Mouse (Mus musculus) embryonic facial prominence, embryonic 11.5 days (tissue): Measurements from ENCODE around the gene Gucy1a1. TPM values are rescaled to one million over a fixed set of nuclear protein-coding genes. Genes with fewer than 3 reads are reported as not detected.

Experiments
- ATAC-seq: fragments of 200-750 bp; cut with Nextera tagmentation; replicated peaks from 2 replicates; pipeline ENCODE4 v1.8.0; 2017; ENCODE audit warnings: low read depth; ENCODE audit not compliant: insufficient number of reproducible peaks, low FRiP score, low TSS enrichment
- DNase-seq: peaks from one replicate; pipeline ENCODE4 v3.0.0-alpha.2; 2015; ENCODE audit warnings: low spot score
- H3K27ac ChIP-seq: fragments of 300-500 bp; sonication (generic); replicated peaks from 2 replicates; pipeline ENCODE4 v1.5.1; 2014; ENCODE audit warnings: mild to moderate bottlenecking, low read depth, low read length, control low read depth
- H3K27me3 ChIP-seq: fragments of 300-500 bp; sonication (generic); 2 replicates; pipeline ENCODE4 v1.6.1; 2014; ENCODE audit warnings: mild to moderate bottlenecking, low read length, moderate library complexity, mixed read lengths; ENCODE audit not compliant: control insufficient read depth, insufficient read depth
- H3K36me3 ChIP-seq: fragments of 300-500 bp; sonication (generic); replicated peaks from 2 replicates; pipeline ENCODE4 v1.6.1; 2014; ENCODE audit warnings: low read depth, mild to moderate bottlenecking, low read length, moderate library complexity, mixed read lengths; ENCODE audit not compliant: control insufficient read depth, insufficient read depth
- H3K4me1 ChIP-seq: fragments of 300-500 bp; sonication (generic); 2 replicates; pipeline ENCODE4 v1.6.1; 2014; ENCODE audit warnings: low read length, mixed read lengths; ENCODE audit not compliant: control insufficient read depth, insufficient read depth
- H3K4me2 ChIP-seq: fragments of 300-500 bp; sonication (generic); 2 replicates; pipeline ENCODE4 v1.6.1; 2014; ENCODE audit warnings: low read depth, mild to moderate bottlenecking, control low read depth, low read length, moderate library complexity
- H3K4me3 ChIP-seq: fragments of 300-500 bp; sonication (generic); 2 replicates; pipeline ENCODE4 v1.5.1; 2014; ENCODE audit warnings: low read depth, low read length, control low read depth
- H3K9ac ChIP-seq: fragments of 300-500 bp; sonication (generic); replicated peaks from 2 replicates; pipeline ENCODE4 v1.6.1; 2014; ENCODE audit warnings: mild to moderate bottlenecking, control low read depth, low read length
- H3K9me3 ChIP-seq: fragments of 300-500 bp; sonication (generic); replicated peaks from 2 replicates; pipeline ENCODE4 v1.6.1; 2016; ENCODE audit warnings: mild to moderate bottlenecking, low read length, inconsistent platforms, mixed read lengths; ENCODE audit not compliant: control insufficient read depth
- WGBS: fragments of 180-500 bp; shearing (Covaris S2); extraction: QIAGEN DNeasy Blood & Tissue Kit; methylation state at CpG from one replicate; pipeline ENCODE4 v1.1.7; 2014; 5-methylcytosine and 5-hydroxymethylcytosine counted together
- polyA plus RNA-seq: library from polyadenylated mRNA; unstranded; fragments of >200 nt; fragmentation: Nextera tagmentation; extraction: Ambion mirVana; gene quantifications from 2 replicates; pipeline ENCODE4 v1.2.1, GENCODE M21; 2014

Gene Gucy1a1
- polyA plus RNA-seq, 1 experiment from 2014 or later, result 3.6 TPM

DNA sequence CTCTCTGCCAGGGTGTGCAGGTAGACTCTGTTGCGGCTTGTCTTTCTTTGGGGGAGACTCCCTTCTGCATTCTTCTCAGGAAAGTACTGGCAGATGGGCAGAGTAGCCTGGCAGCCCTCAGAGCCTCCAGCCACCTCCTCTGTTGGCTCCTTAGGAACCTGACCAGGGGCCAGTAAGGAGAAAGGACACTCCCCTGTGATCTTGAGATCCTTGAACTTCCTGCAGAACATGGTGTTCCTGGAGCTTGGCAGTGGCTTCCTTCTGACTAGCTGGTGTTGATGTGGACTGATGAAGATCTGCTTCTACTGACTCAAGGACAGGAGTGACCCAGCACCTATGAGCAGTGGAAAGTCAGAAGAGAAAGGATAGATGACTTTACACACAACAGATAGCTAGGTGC is 26.7 kb downstream of the Gucy1a1 start:
- no peak overlapping the region for H3K4me2 ChIP-seq
- ATAC-seq (no peak), DNase-seq (no peak)
- H3K9me3 ChIP-seq, result no peaks in the 10 kb centered on the region
- 89% methylated on average over 1 of the region's 1 CpGs for WGBS
- no peak overlapping the region for H3K4me3 ChIP-seq
- H3K36me3 ChIP-seq, result no peaks in the 10 kb centered on the region
- H3K27me3 ChIP-seq, result no peaks in the 10 kb centered on the region
- H3K4me1 ChIP-seq, result no peaks in the 10 kb centered on the region
- no peak overlapping the region for H3K27ac ChIP-seq
- no peak overlapping the region for H3K9ac ChIP-seq

DNA sequence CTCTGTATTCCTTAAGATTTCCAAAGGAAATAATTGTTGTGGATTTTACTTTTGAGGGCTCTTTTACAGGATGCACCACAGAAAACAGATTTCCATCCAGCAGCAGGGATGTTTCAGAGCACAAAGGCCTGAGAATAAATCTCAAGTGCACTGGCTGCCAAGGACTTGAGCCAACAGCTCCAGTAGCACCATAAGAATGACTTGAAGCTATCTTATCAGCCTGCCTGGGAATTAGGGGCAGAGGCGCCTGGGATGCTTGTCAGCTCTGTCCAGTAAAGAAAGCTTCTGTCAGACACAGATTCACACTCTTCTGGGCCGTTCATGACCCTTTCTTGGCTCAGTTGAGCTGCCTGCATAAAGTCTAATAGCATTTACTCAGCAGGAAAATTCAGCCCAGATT is 33.1 kb downstream of the Gucy1a1 start:
- DNase-seq (no peak), ATAC-seq (no peak)
- H3K9me3 ChIP-seq, result no peaks in the 10 kb centered on the region
- no peaks in the 10 kb centered on the region for H3K4me1 ChIP-seq
- H3K36me3 ChIP-seq, result no peaks in the 10 kb centered on the region
- H3K4me3 ChIP-seq, result no peak overlapping the region
- WGBS, result 70% methylated on average over 2 of the region's 2 CpGs
- no peaks in the 10 kb centered on the region for H3K27me3 ChIP-seq
- H3K9ac ChIP-seq, result no peak overlapping the region
- no peak overlapping the region for H3K4me2 ChIP-seq
- no peak overlapping the region for H3K27ac ChIP-seq

DNA sequence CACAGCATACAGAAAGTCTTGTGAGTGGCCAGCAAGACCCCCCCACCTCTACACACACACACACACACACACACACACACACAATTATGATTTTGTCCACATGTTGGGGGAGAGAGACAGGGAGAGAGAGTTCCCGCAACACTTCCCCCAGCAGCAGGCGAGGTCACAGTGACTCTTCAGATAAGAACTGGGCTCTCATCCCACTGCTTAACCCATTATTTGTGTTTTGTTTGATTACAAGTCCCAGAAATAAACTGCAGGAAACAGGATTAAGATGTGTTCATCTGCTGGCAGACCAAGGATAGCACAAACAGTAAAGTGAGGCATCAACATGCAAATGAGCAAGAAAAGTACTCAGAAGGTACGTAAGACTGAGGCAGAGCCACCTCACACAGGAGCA is 33.6 kb downstream of the Gucy1a1 start:
- Histone ChIP-seq H3K9me3 (no peaks in the 10 kb centered on the region), H3K9ac (no peak overlapping the region), H3K27me3 (no peaks in the 10 kb centered on the region), H3K4me1 (no peaks in the 10 kb centered on the region), H3K4me3 (no peak overlapping the region), H3K4me2 (no peak overlapping the region), H3K27ac (no peak overlapping the region), H3K36me3 (no peaks in the 10 kb centered on the region)
- DNase-seq (no peak), ATAC-seq (no peak)
- WGBS, result 82% methylated on average over 3 of the region's 3 CpGs

DNA sequence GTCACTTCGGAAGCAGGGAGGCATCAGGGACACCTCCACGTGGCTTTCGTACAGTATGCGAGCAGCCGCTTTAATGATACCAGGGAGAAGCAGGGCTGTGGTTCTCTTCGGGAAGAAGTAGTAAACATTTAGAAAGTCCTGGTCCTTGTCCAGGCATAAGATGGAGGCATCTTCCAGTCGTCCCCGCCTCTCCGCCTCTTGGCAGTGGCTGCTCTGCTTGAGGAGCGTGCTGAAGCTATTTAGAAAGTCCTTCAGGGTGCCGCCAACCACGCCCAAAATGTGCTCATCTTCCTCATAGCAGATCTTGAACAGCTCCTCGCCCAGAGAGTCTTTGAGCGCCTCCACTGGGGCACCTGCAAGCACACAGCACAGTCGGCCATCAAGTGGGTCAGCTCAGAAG is 36.6 kb downstream of the Gucy1a1 start:
- H3K27ac ChIP-seq, result no peak overlapping the region
- no peaks in the 10 kb centered on the region for H3K9me3 ChIP-seq
- no peaks in the 10 kb centered on the region for H3K4me1 ChIP-seq
- DNase-seq (no peak), ATAC-seq (no peak)
- H3K36me3 ChIP-seq, result no peaks in the 10 kb centered on the region
- 90% methylated on average over 15 of the region's 15 CpGs for WGBS
- H3K9ac ChIP-seq, result no peak overlapping the region
- no peak overlapping the region for H3K4me2 ChIP-seq
- no peaks in the 10 kb centered on the region for H3K27me3 ChIP-seq
- no peak overlapping the region for H3K4me3 ChIP-seq

DNA sequence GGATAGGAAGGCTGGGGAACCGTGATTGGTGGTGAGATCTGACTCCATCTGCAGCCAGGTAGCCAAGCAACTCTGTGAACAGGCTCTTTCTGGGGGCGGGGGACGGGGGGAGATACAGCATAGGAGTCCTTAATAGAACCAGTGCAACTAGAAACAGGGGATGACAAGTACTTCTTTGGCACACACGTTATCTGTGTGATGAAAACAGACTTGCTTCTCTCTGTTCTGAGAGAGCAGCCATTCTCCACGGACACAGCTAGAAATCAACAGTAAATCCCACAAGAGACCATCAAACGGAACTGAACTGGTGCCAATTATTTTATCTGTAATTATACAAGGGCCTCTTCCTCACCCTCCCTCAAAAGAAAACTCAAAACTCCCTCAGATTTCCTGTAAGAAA is 41.4 kb downstream of the Gucy1a1 start:
- ATAC-seq, result no peak

DNA sequence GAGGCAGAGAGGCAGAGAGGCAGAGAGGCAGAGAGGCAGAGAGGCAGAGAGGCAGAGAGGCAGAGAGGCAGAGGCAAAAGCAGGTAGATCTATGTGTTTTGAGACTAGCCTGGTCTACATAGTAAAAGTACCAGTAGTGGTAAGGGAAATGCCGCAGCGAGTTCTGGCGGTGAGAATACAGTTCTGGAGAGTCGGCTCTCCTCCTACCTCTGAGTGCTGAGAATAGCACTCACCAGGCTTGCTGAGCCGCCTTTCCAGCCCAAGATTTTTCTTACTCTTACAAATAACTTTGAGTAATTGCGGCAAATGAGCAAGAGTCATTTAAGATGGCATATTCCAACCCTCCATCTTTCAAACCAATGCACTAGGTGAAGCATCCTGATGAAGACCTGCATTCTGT is 46.5 kb downstream of the Gucy1a1 start:
- ATAC-seq, result no peak
- no peaks in the 10 kb centered on the region for H3K36me3 ChIP-seq
- DNase-seq, result no peak
- H3K9me3 ChIP-seq, result no peaks in the 10 kb centered on the region
- H3K27ac ChIP-seq, result no peak overlapping the region
- H3K4me1 ChIP-seq, result no peaks in the 10 kb centered on the region
- no peak overlapping the region for H3K4me3 ChIP-seq
- H3K27me3 ChIP-seq, result no peaks in the 10 kb centered on the region
- 79% methylated on average over 6 of the region's 6 CpGs for WGBS
- no peak overlapping the region for H3K9ac ChIP-seq
- no peak overlapping the region for H3K4me2 ChIP-seq

More for the DNA sequence above, 41.4 kb downstream of the Gucy1a1 start:
- Histone ChIP-seq H3K9me3 (no peaks in the 10 kb centered on the region), H3K27me3 (no peaks in the 10 kb centered on the region), H3K27ac (no peak overlapping the region), H3K4me1 (no peaks in the 10 kb centered on the region), H3K4me3 (no peak overlapping the region), H3K4me2 (no peak overlapping the region), H3K36me3 (no peaks in the 10 kb centered on the region), H3K9ac (no peak overlapping the region)
- WGBS, result 77% methylated on average over 6 of the region's 6 CpGs
- DNase-seq, result no peak

DNA sequence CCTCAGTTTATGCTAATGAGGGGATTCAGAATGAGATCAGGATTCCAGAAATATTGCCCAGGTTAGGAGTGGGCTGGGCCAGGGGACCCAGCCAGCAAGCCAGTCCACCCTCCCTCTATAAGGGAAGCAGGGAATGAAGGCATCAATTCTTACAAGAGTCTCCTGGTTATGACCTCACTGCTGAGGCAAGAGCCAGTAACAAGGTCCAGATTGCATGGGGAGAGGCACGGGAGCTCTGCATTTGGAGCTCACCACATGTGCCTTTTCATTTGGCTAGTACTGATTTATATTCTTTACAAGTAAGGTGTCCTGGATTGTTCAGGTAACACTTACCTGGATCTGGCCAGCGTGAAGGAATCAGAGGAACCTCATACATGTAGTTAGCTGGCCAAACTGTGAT is 48.8 kb downstream of the Gucy1a1 start:
- H3K9ac ChIP-seq, result no peak overlapping the region
- no peaks in the 10 kb centered on the region for H3K4me1 ChIP-seq
- no peaks in the 10 kb centered on the region for H3K9me3 ChIP-seq
- no peaks in the 10 kb centered on the region for H3K27me3 ChIP-seq
- no peak overlapping the region for H3K4me2 ChIP-seq
- ATAC-seq (no peak), DNase-seq (peak; percentile 24)
- H3K27ac ChIP-seq, result no peak overlapping the region
- WGBS, result 80% methylated on average over 2 of the region's 2 CpGs
- no peaks in the 10 kb centered on the region for H3K36me3 ChIP-seq
- no peak overlapping the region for H3K4me3 ChIP-seq

DNA sequence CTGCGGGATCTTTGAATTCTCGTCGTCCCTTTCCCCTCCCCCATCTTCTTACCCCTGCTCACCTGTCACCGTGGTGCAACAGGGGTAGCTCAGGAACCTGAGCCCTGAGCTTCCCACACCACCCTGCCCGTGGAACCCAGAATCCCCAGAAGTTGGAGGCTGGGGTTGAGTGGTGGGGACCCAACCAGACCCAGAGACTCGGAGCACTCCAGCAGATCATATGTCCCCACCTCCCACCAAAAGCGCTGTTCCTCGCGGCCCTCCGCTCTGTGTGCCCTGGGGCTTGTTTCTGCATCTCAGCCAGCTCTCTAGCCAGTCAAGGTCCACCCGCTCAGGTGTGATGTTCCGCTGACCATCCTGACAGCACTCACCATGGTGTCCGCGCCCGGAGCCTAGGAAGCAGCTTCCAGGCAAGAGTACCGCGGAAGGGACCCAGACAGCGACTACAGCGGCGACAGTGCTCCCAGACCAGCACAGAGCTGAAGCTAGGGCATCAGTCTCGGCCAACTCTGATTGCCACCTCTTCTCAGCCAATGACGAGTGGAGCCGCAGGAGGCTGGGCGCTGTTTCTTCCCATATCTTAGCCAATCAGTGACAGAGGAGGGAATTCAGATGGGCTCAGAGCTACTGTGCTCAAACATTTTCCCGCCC is 71.3 kb downstream of the Gucy1a1 start, which contains the start of gene Gucy1b1:
Gene Gucy1b1, minus strand, starts transcription at position 489 of the 651 bp plus-strand sequence.
- peak; percentile 79 for DNase-seq
- ATAC-seq, result peak; percentile 98
- H3K27ac ChIP-seq, result no peak within 1 kb of the TSS
- WGBS, result under 1% methylated on average over 25 of the region's 25 CpGs
- no peaks in the 10 kb centered on the region for H3K9me3 ChIP-seq
- H3K9ac ChIP-seq, result peak within 1 kb of the TSS; percentile 49
- no peaks in the 10 kb centered on the region for H3K36me3 ChIP-seq
- H3K27me3 ChIP-seq, result peaks cover 4% of the 10 kb centered on the region; the same call in 1 of the 2 replicates
- H3K4me2 ChIP-seq, result peak within 1 kb of the TSS; percentile 83
- no peaks in the 10 kb centered on the region for H3K4me1 ChIP-seq
- H3K4me3 ChIP-seq, result peak within 1 kb of the TSS; percentile 38
